8 mouse cellular contexts compared by ENCODE assay signal in genomic region chr8:109706076-109706873, GRCm38 (mm10). TPM values are rescaled to one million over a fixed set of nuclear protein-coding genes. Genes with fewer than 3 reads are reported as not detected.
A peak's percentile ranks its signal among the peaks of the same experiment; 100 is the strongest.
DNase-seq lines count a peak whose midpoint lies in the region; ATAC-seq and TF ChIP-seq lines count a peak whose summit lies in the region.

No protein-coding gene starts in this region.

- H3K9me3 ChIP-seq in forebrain, embryonic 14.5 days (replicated peaks; ENCODE audit: control insufficient read depth, low read length) = no peaks in the 10 kb centered on the region
- H3K9me3 ChIP-seq in midbrain, postnatal 0 days (ENCODE audit: low read length) = no peaks in the 10 kb centered on the region

- H3K4me2 ChIP-seq in forebrain, embryonic 14.5 days (ENCODE audit: low read length) = peak overlapping the region; percentile 64
- peak overlapping the region; percentile 78 for H3K4me2 ChIP-seq in midbrain, postnatal 0 days (ENCODE audit: low read depth, low read length, poor library complexity, severe bottlenecking)

- WGBS in forebrain, embryonic 14.5 days = 1% methylated on average over 24 of the region's 30 CpGs
- WGBS in midbrain, postnatal 0 days = 2% methylated on average over 24 of the region's 30 CpGs

- peak overlapping the region; percentile 99 for H3K9ac ChIP-seq in forebrain, embryonic 14.5 days (ENCODE audit: low read length)
- peak overlapping the region; percentile 92 for H3K9ac ChIP-seq in midbrain, postnatal 0 days (replicated peaks; ENCODE audit: low read length, poor library complexity, severe bottlenecking)

- intact Hi-C loops in left cerebral cortex, postnatal 4 days (cut with DNase I) = no loop called here

- H3K4me3 ChIP-seq in forebrain, embryonic 14.5 days (ENCODE audit: low read depth, low read length) = peak overlapping the region; percentile 97
- peak overlapping the region; percentile 81 for H3K4me3 ChIP-seq in midbrain, postnatal 0 days (ENCODE audit: low read depth, low read length)

- TF ChIP-seq POLR2A in brain, embryonic 14.5 days (IDR thresholded peaks at IDR 0.05; ENCODE audit: borderline replicate concordance, extremely low read depth, insufficient read depth, insufficient read length, poor library complexity, severe bottlenecking) = no peak

- H3K36me3 ChIP-seq in forebrain, embryonic 14.5 days (ENCODE audit: control insufficient read depth, insufficient read depth, low read length) = peaks cover 39% of the 10 kb centered on the region
- peaks cover 28% of the 10 kb centered on the region for H3K36me3 ChIP-seq in midbrain, postnatal 0 days (ENCODE audit: insufficient read depth, low read length)

- 0 out of 2 replicates have a peak, but pooled peaks cover 7% of the 10 kb centered on the region for H3K27me3 ChIP-seq in forebrain, embryonic 14.5 days (replicated peaks; ENCODE audit: control insufficient read depth, insufficient read depth, low read length)
- 0 out of 2 replicates have a peak, but pooled peaks cover 2% of the 10 kb centered on the region for H3K27me3 ChIP-seq in midbrain, postnatal 0 days (ENCODE audit: insufficient read depth, low read length)

- TF ChIP-seq CTCF in brain, embryonic 14.5 days (IDR thresholded peaks at IDR 0.05; ENCODE audit: borderline replicate concordance, extremely low read depth, insufficient read depth, insufficient read length) = no peak
- TF ChIP-seq CTCF in midbrain, postnatal 0 days (IDR thresholded peaks at IDR 0.05) = no peak

- DNase-seq in left cerebral cortex, postnatal 4 days = peak; percentile 6
- no peak for DNase-seq in left cerebral cortex, adult 11 months (ENCODE audit: low spot score)
- DNase-seq in brain, embryonic 14.5 days (ENCODE audit: low read depth) = peak; percentile 45
- peak; percentile 37 for DNase-seq in forebrain, embryonic 14.5 days (ENCODE audit: low spot score)
- DNase-seq in kidney, postnatal 14 days = peak; percentile 29
- DNase-seq in midbrain, postnatal 0 days (ENCODE audit: low spot score) = peak; percentile 12
- no peak for DNase-seq in ovary, postnatal 14 days (ENCODE audit: low spot score)
- DNase-seq in gastrocnemius, adult 18-20 months (ENCODE audit: low spot score) = no peak

- H3K4me1 ChIP-seq in forebrain, embryonic 14.5 days (ENCODE audit: control insufficient read depth, insufficient read depth, low read length) = peaks cover 19% of the 10 kb centered on the region
- H3K4me1 ChIP-seq in midbrain, postnatal 0 days (ENCODE audit: insufficient read depth, low read length) = no peaks in the 10 kb centered on the region

- peak; percentile 24 for ATAC-seq in forebrain, embryonic 14.5 days
- ATAC-seq in midbrain, postnatal 0 days (ENCODE audit: low FRiP score) = peak; percentile 32

- H3K27ac ChIP-seq in forebrain, embryonic 14.5 days (ENCODE audit: low read depth, low read length) = peak overlapping the region; percentile 97
- peak overlapping the region; percentile 94 for H3K27ac ChIP-seq in midbrain, postnatal 0 days (ENCODE audit: low read depth, low read length)

RNA-seq across cellular contexts. Expression of gene Zfp821, which starts 0.9 kb away (rescaled TPM):
- total RNA-seq in left cerebral cortex, postnatal 4 days (2021) = 10 to 100 TPM; 89.8 to 90.5 TPM
- polyA plus RNA-seq in brain, embryonic 14.5 days (2012; rRNA removed) = 94.8 and 107 TPM in 2 replicates
- 73.9 and 76.2 TPM in 2 replicates for polyA plus RNA-seq in forebrain, embryonic 14.5 days (2014; fragmentation: Nextera tagmentation; extraction: Ambion mirVana)
- total RNA-seq in midbrain, postnatal 0 days (2014; rRNA removed) = 68.2 and 72.9 TPM in 2 replicates
- polyA plus RNA-seq in midbrain, postnatal 0 days (2015; fragmentation: Nextera tagmentation; extraction: Ambion mirVana) = 54.3 and 58.7 TPM in 2 replicates
- 1 to 10 TPM; 3.6 to 5.6 TPM for total RNA-seq in gastrocnemius, adult 18-20 months (2021)

RNA-seq across cellular contexts. Expression of gene Ist1, which starts 13.2 kb away (rescaled TPM):
- total RNA-seq in left cerebral cortex, postnatal 4 days (2021) = 10 to 100 TPM; 85.9 to 89.9 TPM
- 141 and 158 TPM in 2 replicates for polyA plus RNA-seq in brain, embryonic 14.5 days (2012; rRNA removed)
- 172 and 187 TPM in 2 replicates for polyA plus RNA-seq in forebrain, embryonic 14.5 days (2014; fragmentation: Nextera tagmentation; extraction: Ambion mirVana)
- 96.1 and 107 TPM in 2 replicates for total RNA-seq in midbrain, postnatal 0 days (2014; rRNA removed)
- 109 and 110 TPM in 2 replicates for polyA plus RNA-seq in midbrain, postnatal 0 days (2015; fragmentation: Nextera tagmentation; extraction: Ambion mirVana)
- 10 to 100 TPM; 27.7 to 32.7 TPM for total RNA-seq in gastrocnemius, adult 18-20 months (2021)

RNA-seq across cellular contexts. Expression of gene Atxn1l, which starts 31.3 kb away (rescaled TPM):
- total RNA-seq in left cerebral cortex, postnatal 4 days (2021) = 10 to 100 TPM; 28.7 to 34.0 TPM
- 10.8 and 11.9 TPM in 2 replicates for polyA plus RNA-seq in brain, embryonic 14.5 days (2012; rRNA removed)
- 3.4 and 3.8 TPM in 2 replicates for polyA plus RNA-seq in forebrain, embryonic 14.5 days (2014; fragmentation: Nextera tagmentation; extraction: Ambion mirVana)
- total RNA-seq in midbrain, postnatal 0 days (2014; rRNA removed) = 12.4 and 16.9 TPM in 2 replicates
- 1.8 and 3.9 TPM in 2 replicates for polyA plus RNA-seq in midbrain, postnatal 0 days (2015; fragmentation: Nextera tagmentation; extraction: Ambion mirVana)
- 10 to 100 TPM; 21.8 to 23.4 TPM for total RNA-seq in gastrocnemius, adult 18-20 months (2021)

Comparison
In these comparisons a context has a peak if more than half of its experiments do, and no peak if none do; other contexts are left out.
1. DNase-seq: peak in left cerebral cortex, postnatal 4 days (single experiment), brain, embryonic 14.5 days (single experiment), forebrain, embryonic 14.5 days (single experiment), kidney, postnatal 14 days (single experiment) and midbrain, postnatal 0 days (single experiment); none in left cerebral cortex, adult 11 months (single experiment), ovary, postnatal 14 days (single experiment) and gastrocnemius, adult 18-20 months (single experiment).
2. RNA of gene Zfp821, which starts 0.9 kb away (total RNA-seq): 89.8 to 90.5 TPM in left cerebral cortex, postnatal 4 days and 68.2 to 72.9 TPM in midbrain, postnatal 0 days; 3.6 to 5.6 TPM in gastrocnemius, adult 18-20 months; every median in the first group is over 10 times any median in the second.